In the genomic region with DNA sequence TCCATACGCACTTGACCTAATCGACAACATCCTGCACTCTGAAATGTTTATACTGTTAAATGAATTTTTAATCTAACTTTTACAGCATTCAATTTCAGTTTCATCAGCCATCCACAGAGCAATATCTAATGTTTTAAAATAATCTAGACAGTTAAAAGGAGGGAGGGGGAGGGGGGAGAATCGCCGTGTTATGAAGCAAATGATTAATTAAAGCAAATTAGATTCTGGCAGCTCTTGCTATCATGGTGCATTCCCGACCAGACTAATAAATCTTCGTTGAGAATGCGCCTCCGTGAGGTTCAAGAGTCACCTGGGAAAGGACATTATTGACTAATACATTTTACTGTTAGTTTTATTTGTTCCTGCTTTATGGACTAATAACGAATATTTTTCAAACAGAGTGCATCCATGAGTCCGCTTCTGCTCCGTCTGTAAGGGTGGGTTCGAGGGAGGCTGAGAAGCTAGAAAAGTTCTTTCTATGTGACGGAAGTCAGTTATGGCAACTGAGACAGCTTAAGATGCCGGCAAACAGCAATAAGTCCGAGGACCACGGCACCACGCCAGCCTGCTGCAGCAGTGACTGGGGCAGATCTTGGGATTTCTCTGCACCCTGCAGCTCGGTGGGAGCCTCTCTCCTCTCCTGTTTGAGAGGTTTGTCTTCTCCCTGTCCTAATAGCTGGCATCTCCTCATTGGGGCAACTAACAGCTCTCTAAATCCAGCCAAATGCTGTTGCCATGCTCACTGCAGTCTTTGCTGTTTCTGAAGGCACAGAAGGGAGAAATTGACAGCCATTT, we compare ENCODE assay signal across 8 mouse cellular contexts.
DNase-seq lines count a peak whose midpoint lies in the region; ATAC-seq and TF ChIP-seq lines count a peak whose summit lies in the region.

No protein-coding gene starts in this region.

- peak overlapping the region; percentile 50 for H3K4me2 ChIP-seq in lung, embryonic 14.5 days
- peak overlapping the region; percentile 13 for H3K4me2 ChIP-seq in limb, embryonic 14.5 days (replicated peaks; ENCODE audit: low read depth, low read length, severe bottlenecking)
- peak overlapping the region; percentile 30 for H3K4me2 ChIP-seq in stomach, embryonic 14.5 days (replicated peaks; ENCODE audit: low read depth, low read length)

- no peak for TF ChIP-seq POLR2A in limb, embryonic 14.5 days (IDR thresholded peaks at IDR 0.05; ENCODE audit: borderline replicate concordance, extremely low read depth, insufficient read depth, insufficient read length)

- TF ChIP-seq CTCF in lung, embryonic 14.5 days (IDR thresholded peaks at IDR 0.05; ENCODE audit: low read depth), result no peak

- H3K27me3 ChIP-seq in lung, embryonic 14.5 days (ENCODE audit: insufficient read depth, low read length), result no peaks in the 10 kb centered on the region
- no peaks in the 10 kb centered on the region for H3K27me3 ChIP-seq in limb, embryonic 14.5 days (ENCODE audit: control insufficient read depth, insufficient read depth, low read length)
- no peaks in the 10 kb centered on the region for H3K27me3 ChIP-seq in stomach, embryonic 14.5 days (ENCODE audit: control insufficient read depth, insufficient read depth, low read length)

- 28% methylated on average over 18 of the region's 18 CpGs for WGBS in lung, embryonic 14.5 days
- WGBS in limb, embryonic 14.5 days, result 31% methylated on average over 18 of the region's 18 CpGs
- 25% methylated on average over 18 of the region's 18 CpGs for WGBS in stomach, embryonic 14.5 days

- H3K4me3 ChIP-seq in lung, embryonic 14.5 days (ENCODE audit: low read depth, low read length), result no peak overlapping the region
- no peak overlapping the region for H3K4me3 ChIP-seq in limb, embryonic 14.5 days (replicated peaks; ENCODE audit: low read length)
- H3K4me3 ChIP-seq in stomach, embryonic 14.5 days (ENCODE audit: low read depth, low read length), result no peak overlapping the region

- H3K9ac ChIP-seq in lung, embryonic 14.5 days, result no peak overlapping the region
- no peak overlapping the region for H3K9ac ChIP-seq in limb, embryonic 14.5 days (ENCODE audit: low read depth, low read length, severe bottlenecking)
- no peak overlapping the region for H3K9ac ChIP-seq in stomach, embryonic 14.5 days (replicated peaks; ENCODE audit: low read depth, low read length)

- H3K36me3 ChIP-seq in lung, embryonic 14.5 days (ENCODE audit: insufficient read depth), result no peaks in the 10 kb centered on the region
- no peaks in the 10 kb centered on the region for H3K36me3 ChIP-seq in limb, embryonic 14.5 days (ENCODE audit: control insufficient read depth, insufficient read depth, low read length)
- H3K36me3 ChIP-seq in stomach, embryonic 14.5 days (ENCODE audit: control insufficient read depth, insufficient read depth, low read length), result no peaks in the 10 kb centered on the region

- no peak overlapping the region; the same call in 1 of the 2 replicates for H3K27ac ChIP-seq in lung, embryonic 14.5 days (ENCODE audit: low read depth)
- H3K27ac ChIP-seq in limb, embryonic 14.5 days (replicated peaks; ENCODE audit: low read depth, low read length), result no peak overlapping the region
- peak overlapping the region; percentile 62 for H3K27ac ChIP-seq in stomach, embryonic 14.5 days (ENCODE audit: low read length)

- H3K4me1 ChIP-seq in lung, embryonic 14.5 days (ENCODE audit: insufficient read depth), result no peaks in the 10 kb centered on the region
- H3K4me1 ChIP-seq in limb, embryonic 14.5 days (ENCODE audit: control insufficient read depth, insufficient read depth, low read length), result no peaks in the 10 kb centered on the region
- no peaks in the 10 kb centered on the region for H3K4me1 ChIP-seq in stomach, embryonic 14.5 days (ENCODE audit: control insufficient read depth, insufficient read depth, low read length)

- peak; percentile 66 to 74 for DNase-seq in cerebellum, postnatal 10 days
- DNase-seq in cerebellum, adult 18-20 months, result no peak
- peak; percentile 62 for DNase-seq in lung, embryonic 14.5 days
- no peak for DNase-seq in lung, adult 18-20 months
- peak; percentile 8 for DNase-seq in limb, embryonic 14.5 days (ENCODE audit: low spot score)
- DNase-seq in urinary bladder, postnatal 25 days (ENCODE audit: low spot score), result no peak
- DNase-seq in heart, adult 8-10 months (ENCODE audit: low spot score), result no peak

- peak; percentile 4; the same call in 1 of the 2 replicates for ATAC-seq in lung, embryonic 14.5 days (ENCODE audit: insufficient read depth)
- no peak for ATAC-seq in limb, embryonic 14.5 days (ENCODE audit: low FRiP score, low read depth)
- no peak for ATAC-seq in stomach, embryonic 14.5 days (ENCODE audit: insufficient number of reproducible peaks, insufficient read depth, low FRiP score, low read depth)

- H3K9me3 ChIP-seq in lung, embryonic 14.5 days (ENCODE audit: low read depth, low read length), result no peaks in the 10 kb centered on the region
- H3K9me3 ChIP-seq in limb, embryonic 14.5 days (ENCODE audit: control insufficient read depth, low read length), result no peaks in the 10 kb centered on the region
- H3K9me3 ChIP-seq in stomach, embryonic 14.5 days (ENCODE audit: control insufficient read depth, low read depth, low read length), result no peaks in the 10 kb centered on the region

Comparison
In these comparisons a context has a peak if more than half of its experiments do, and no peak if none do; other contexts are left out.
1. DNase-seq: peak in cerebellum, postnatal 10 days (2 of 2), lung, embryonic 14.5 days (single experiment) and limb, embryonic 14.5 days (single experiment); none in cerebellum, adult 18-20 months (0 of 2), lung, adult 18-20 months (0 of 2), urinary bladder, postnatal 25 days (single experiment) and heart, adult 8-10 months (single experiment).
2. Peak in every context shown above with its lines, with median percentiles within 50 percentile points of each other: H3K4me2 ChIP-seq.